Mouse (Mus musculus): ENCODE data around the gene Spata16. TPM values are rescaled to one million over a fixed set of nuclear protein-coding genes. Genes with fewer than 3 reads are reported as not detected.

The Spata16 gene
- not detected in 2 replicates for polyA plus RNA-seq (2015; fragmentation: Nextera tagmentation; extraction: Ambion mirVana)

DNA sequence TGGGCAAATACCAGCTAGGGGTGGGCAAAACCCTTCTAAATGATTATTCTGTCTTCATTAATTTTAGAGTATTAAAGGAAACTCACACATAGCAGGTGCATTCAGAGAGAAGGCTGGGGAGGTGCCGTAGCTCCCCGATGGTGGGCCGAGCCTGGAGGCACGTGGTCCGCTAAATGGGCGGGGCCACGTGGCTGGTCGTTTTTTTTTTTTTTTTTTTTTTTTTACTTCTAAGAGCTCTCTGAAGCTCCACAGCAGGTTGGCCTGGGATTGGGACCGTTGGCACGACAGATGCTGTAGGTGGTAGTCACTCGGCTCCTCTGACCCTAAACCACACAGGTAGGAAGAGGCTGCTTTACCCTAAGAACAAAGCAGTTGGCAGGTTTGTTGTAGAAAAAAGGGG is at the start of gene Spata16:
TSS of gene Spata16 (plus strand) at position 219 of the 400 bp plus-strand sequence.
- 56% methylated on average over 11 of the region's 11 CpGs for WGBS (ENCODE audit: insufficient replicate concordance)
- H3K27ac ChIP-seq (ENCODE audit: low read length): no peak within 1 kb of the TSS
- H3K4me2 ChIP-seq (ENCODE audit: low read depth, low read length): no peak within 1 kb of the TSS
- H3K36me3 ChIP-seq (ENCODE audit: control insufficient read depth, insufficient read depth): no peaks in the 10 kb centered on the region
- no peak within 1 kb of the TSS for H3K4me3 ChIP-seq (ENCODE audit: low read depth, low read length)
- ATAC-seq (ENCODE audit: low read depth): no peak
- H3K9me3 ChIP-seq (replicated peaks; ENCODE audit: control insufficient read depth, low read length): no peaks in the 10 kb centered on the region; the same call in 1 of the 2 replicates
- H3K4me1 ChIP-seq (ENCODE audit: control insufficient read depth, low read depth, low read length): no peaks in the 10 kb centered on the region
- H3K9ac ChIP-seq (ENCODE audit: low read depth, low read length): no peak within 1 kb of the TSS
- no peaks in the 10 kb centered on the region for H3K27me3 ChIP-seq (ENCODE audit: control insufficient read depth, insufficient read depth, low read depth, low read length)

- H3K9me3 ChIP-seq (replicated peaks; ENCODE audit: control insufficient read depth, low read length): no peaks in the 10 kb centered on the region
- H3K4me2 ChIP-seq (ENCODE audit: low read depth, low read length): no peak overlapping the region
- ATAC-seq (ENCODE audit: low read depth): no peak
- WGBS (ENCODE audit: insufficient replicate concordance): 67% methylated on average over 1 of the region's 1 CpGs
- no peak overlapping the region for H3K4me3 ChIP-seq (ENCODE audit: low read depth, low read length)
- no peaks in the 10 kb centered on the region for H3K4me1 ChIP-seq (ENCODE audit: control insufficient read depth, low read depth, low read length)
- no peak overlapping the region for H3K27ac ChIP-seq (ENCODE audit: low read length)
- H3K9ac ChIP-seq (ENCODE audit: low read depth, low read length): no peak overlapping the region
- H3K27me3 ChIP-seq (ENCODE audit: control insufficient read depth, insufficient read depth, low read depth, low read length): no peaks in the 10 kb centered on the region
- H3K36me3 ChIP-seq (ENCODE audit: control insufficient read depth, insufficient read depth): no peaks in the 10 kb centered on the region
Measured at GRCm38 (mm10) chr3:26604861-26605260, 32.6 kb upstream of the Spata16 start.

- Histone ChIP-seq H3K27ac (ENCODE audit: low read length) (no peak overlapping the region), H3K4me2 (ENCODE audit: low read depth, low read length) (no peak overlapping the region), H3K9me3 (replicated peaks; ENCODE audit: control insufficient read depth, low read length) (no peaks in the 10 kb centered on the region), H3K27me3 (ENCODE audit: control insufficient read depth, insufficient read depth, low read depth, low read length) (no peaks in the 10 kb centered on the region), H3K36me3 (ENCODE audit: control insufficient read depth, insufficient read depth) (no peaks in the 10 kb centered on the region), H3K4me1 (ENCODE audit: control insufficient read depth, low read depth, low read length) (no peaks in the 10 kb centered on the region), H3K9ac (ENCODE audit: low read depth, low read length) (no peak overlapping the region), H3K4me3 (ENCODE audit: low read depth, low read length) (no peak overlapping the region)
- 61% methylated on average over 5 of the region's 5 CpGs for WGBS (ENCODE audit: insufficient replicate concordance)
- no peak for ATAC-seq (ENCODE audit: low read depth)
Measured at GRCm38 (mm10) chr3:26608531-26608930, 28.9 kb upstream of the Spata16 start.

- no peak overlapping the region for H3K27ac ChIP-seq (ENCODE audit: low read length)
- no peak overlapping the region for H3K4me2 ChIP-seq (ENCODE audit: low read depth, low read length)
- 74% methylated on average over 9 of the region's 9 CpGs for WGBS (ENCODE audit: insufficient replicate concordance)
- no peak overlapping the region for H3K4me3 ChIP-seq (ENCODE audit: low read depth, low read length)
- H3K9ac ChIP-seq (ENCODE audit: low read depth, low read length): no peak overlapping the region
- no peaks in the 10 kb centered on the region for H3K36me3 ChIP-seq (ENCODE audit: control insufficient read depth, insufficient read depth)
- no peak for ATAC-seq (ENCODE audit: low read depth)
- H3K27me3 ChIP-seq (ENCODE audit: control insufficient read depth, insufficient read depth, low read depth, low read length): no peaks in the 10 kb centered on the region
- H3K9me3 ChIP-seq (replicated peaks; ENCODE audit: control insufficient read depth, low read length): no peaks in the 10 kb centered on the region; the same call in 1 of the 2 replicates
- no peaks in the 10 kb centered on the region for H3K4me1 ChIP-seq (ENCODE audit: control insufficient read depth, low read depth, low read length)
Measured at GRCm38 (mm10) chr3:26639214-26639613, 1.8 kb downstream of the Spata16 start.

GRCm38 (mm10) chr3:26639851-26640250 is 2.4 kb downstream of the Spata16 start:
- no peak overlapping the region for H3K9ac ChIP-seq (ENCODE audit: low read depth, low read length)
- H3K27me3 ChIP-seq (ENCODE audit: control insufficient read depth, insufficient read depth, low read depth, low read length): no peaks in the 10 kb centered on the region
- no peak overlapping the region for H3K27ac ChIP-seq (ENCODE audit: low read length)
- ATAC-seq (ENCODE audit: low read depth): no peak
- no peaks in the 10 kb centered on the region; the same call in 1 of the 2 replicates for H3K9me3 ChIP-seq (replicated peaks; ENCODE audit: control insufficient read depth, low read length)
- WGBS (ENCODE audit: insufficient replicate concordance): 67% methylated on average over 8 of the region's 8 CpGs
- H3K36me3 ChIP-seq (ENCODE audit: control insufficient read depth, insufficient read depth): no peaks in the 10 kb centered on the region
- no peak overlapping the region for H3K4me2 ChIP-seq (ENCODE audit: low read depth, low read length)
- no peaks in the 10 kb centered on the region for H3K4me1 ChIP-seq (ENCODE audit: control insufficient read depth, low read depth, low read length)
- no peak overlapping the region for H3K4me3 ChIP-seq (ENCODE audit: low read depth, low read length)

DNA sequence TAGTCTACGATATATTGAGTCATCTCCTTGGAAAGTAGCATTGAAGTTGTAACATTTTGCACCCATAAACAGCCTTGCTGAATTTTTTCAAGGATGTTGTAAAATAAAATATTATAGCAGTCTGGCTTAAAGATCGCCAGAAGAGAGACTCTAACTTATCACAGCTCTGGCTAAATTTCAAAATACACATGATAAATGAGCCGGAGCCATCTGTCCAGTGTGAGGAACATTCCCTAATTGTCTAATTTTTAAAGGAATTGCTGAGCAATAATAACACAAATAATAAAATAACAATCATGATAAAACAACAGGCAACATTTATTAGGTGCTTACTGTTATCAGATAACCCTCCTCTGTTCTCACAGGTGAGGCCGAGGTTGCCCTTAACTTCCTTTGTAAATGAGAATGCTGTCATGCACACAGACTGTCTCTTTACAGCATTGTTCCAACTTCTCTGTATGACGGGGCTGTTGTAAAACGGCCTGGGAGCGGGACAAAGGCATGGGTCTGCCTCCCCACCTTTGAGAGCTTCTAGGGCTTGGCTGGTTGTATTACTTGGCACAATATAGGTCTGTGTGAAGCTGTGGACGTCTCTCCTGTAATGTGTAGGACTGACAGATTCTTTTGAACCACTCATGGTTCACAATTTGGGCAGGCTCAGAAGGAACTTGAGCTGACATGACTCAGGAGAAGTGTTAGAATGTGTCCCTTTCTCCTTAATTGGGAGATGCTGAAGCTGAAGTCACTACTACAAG is 3.1 kb downstream of the Spata16 start:
- no peak overlapping the region for H3K4me3 ChIP-seq (ENCODE audit: low read depth, low read length)
- no peak for ATAC-seq (ENCODE audit: low read depth)
- no peaks in the 10 kb centered on the region; the same call in 1 of the 2 replicates for H3K9me3 ChIP-seq (replicated peaks; ENCODE audit: control insufficient read depth, low read length)
- no peaks in the 10 kb centered on the region for H3K4me1 ChIP-seq (ENCODE audit: control insufficient read depth, low read depth, low read length)
- no peak overlapping the region for H3K27ac ChIP-seq (ENCODE audit: low read length)
- no peak overlapping the region for H3K4me2 ChIP-seq (ENCODE audit: low read depth, low read length)
- 56% methylated on average over 8 of the region's 8 CpGs for WGBS (ENCODE audit: insufficient replicate concordance)
- H3K27me3 ChIP-seq (ENCODE audit: control insufficient read depth, insufficient read depth, low read depth, low read length): no peaks in the 10 kb centered on the region
- H3K9ac ChIP-seq (ENCODE audit: low read depth, low read length): no peak overlapping the region
- no peaks in the 10 kb centered on the region for H3K36me3 ChIP-seq (ENCODE audit: control insufficient read depth, insufficient read depth)

GRCm38 (mm10) chr3:26641351-26642249 is 4.2 kb downstream of the Spata16 start:
- 68% methylated on average over 15 of the region's 15 CpGs for WGBS (ENCODE audit: insufficient replicate concordance)

DNA sequence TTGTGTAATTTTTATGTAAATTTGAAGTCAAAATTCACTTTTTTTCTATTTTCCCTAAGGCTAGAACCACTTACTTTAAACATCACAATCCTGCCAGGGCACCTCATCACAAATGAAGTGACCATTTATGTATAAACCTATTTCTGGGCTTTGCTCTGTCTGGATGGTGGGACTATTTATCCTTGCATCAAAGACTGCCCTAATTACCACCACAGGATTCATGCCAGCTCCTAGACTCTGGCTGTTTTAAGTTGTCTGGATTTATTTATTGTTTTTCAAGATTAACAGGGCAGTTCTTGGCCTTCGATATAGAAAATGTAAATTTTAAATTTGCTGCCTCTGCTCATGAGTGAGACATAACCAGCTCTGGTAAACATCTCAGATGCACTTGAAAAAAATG is 6.7 kb downstream of the Spata16 start:
- ATAC-seq (ENCODE audit: low read depth): no peak
- H3K4me3 ChIP-seq (ENCODE audit: low read depth, low read length): no peak overlapping the region
- H3K4me1 ChIP-seq (ENCODE audit: control insufficient read depth, low read depth, low read length): no peaks in the 10 kb centered on the region
- H3K36me3 ChIP-seq (ENCODE audit: control insufficient read depth, insufficient read depth): no peaks in the 10 kb centered on the region
- no peaks in the 10 kb centered on the region for H3K27me3 ChIP-seq (ENCODE audit: control insufficient read depth, insufficient read depth, low read depth, low read length)
- H3K9ac ChIP-seq (ENCODE audit: low read depth, low read length): no peak overlapping the region
- no peaks in the 10 kb centered on the region for H3K9me3 ChIP-seq (replicated peaks; ENCODE audit: control insufficient read depth, low read length)
- H3K4me2 ChIP-seq (ENCODE audit: low read depth, low read length): no peak overlapping the region
- H3K27ac ChIP-seq (ENCODE audit: low read length): no peak overlapping the region
- WGBS (ENCODE audit: insufficient replicate concordance): 53% methylated on average over 1 of the region's 1 CpGs

More at GRCm38 (mm10) chr3:26641351-26642249, 4.2 kb downstream of the Spata16 start:
- H3K4me1 ChIP-seq (ENCODE audit: control insufficient read depth, low read depth, low read length): no peaks in the 10 kb centered on the region
- no peak overlapping the region for H3K4me2 ChIP-seq (ENCODE audit: low read depth, low read length)
- no peaks in the 10 kb centered on the region; the same call in 1 of the 2 replicates for H3K9me3 ChIP-seq (replicated peaks; ENCODE audit: control insufficient read depth, low read length)
- ATAC-seq (ENCODE audit: low read depth): no peak
- H3K4me3 ChIP-seq (ENCODE audit: low read depth, low read length): no peak overlapping the region
- H3K9ac ChIP-seq (ENCODE audit: low read depth, low read length): no peak overlapping the region
- H3K27me3 ChIP-seq (ENCODE audit: control insufficient read depth, insufficient read depth, low read depth, low read length): no peaks in the 10 kb centered on the region
- H3K27ac ChIP-seq (ENCODE audit: low read length): no peak overlapping the region
- no peaks in the 10 kb centered on the region for H3K36me3 ChIP-seq (ENCODE audit: control insufficient read depth, insufficient read depth)

GRCm38 (mm10) chr3:26646834-26647233 is 9.4 kb downstream of the Spata16 start:
- Histone ChIP-seq H3K27me3 (ENCODE audit: control insufficient read depth, insufficient read depth, low read depth, low read length) (no peaks in the 10 kb centered on the region), H3K4me1 (ENCODE audit: control insufficient read depth, low read depth, low read length) (no peaks in the 10 kb centered on the region), H3K4me2 (ENCODE audit: low read depth, low read length) (no peak overlapping the region), H3K9ac (ENCODE audit: low read depth, low read length) (no peak overlapping the region), H3K4me3 (ENCODE audit: low read depth, low read length) (no peak overlapping the region), H3K27ac (ENCODE audit: low read length) (no peak overlapping the region), H3K36me3 (ENCODE audit: control insufficient read depth, insufficient read depth) (no peaks in the 10 kb centered on the region), H3K9me3 (replicated peaks; ENCODE audit: control insufficient read depth, low read length) (no peaks in the 10 kb centered on the region)
- whole genome bisulfite sequencing (ENCODE audit: insufficient replicate concordance): 50% methylated on average over 7 of the region's 7 CpGs
- no peak for ATAC-seq (ENCODE audit: low read depth)

Measured in liver, embryonic 16.5 days (tissue).